Mouse (Mus musculus): ENCODE results near the gene Cog7.

- TF ChIP-seq CTCF (IDR thresholded peaks at IDR 0.05; ENCODE audit: borderline replicate concordance, control insufficient read depth, extremely low read depth, insufficient read depth, low read length, poor library complexity) = no peak
- no peak for TF ChIP-seq POLR2A (IDR thresholded peaks at IDR 0.05; ENCODE audit: control insufficient read depth, extremely low read depth, insufficient read depth, low read length, poor library complexity)
Observed at GRCm38 (mm10) chr7:121975031-121975430, 6.5 kb downstream of the Cog7 start.

Measured in thymus, adult 2 months (tissue).